Mouse (Mus musculus): ENCODE data around the gene Pmm2. TPM values are rescaled to one million over a fixed set of nuclear protein-coding genes. Genes with fewer than 3 reads are reported as not detected.

Pmm2 gene
- polyA plus RNA-seq, 1 experiment from 2014 or later = 53.2 TPM

Small RNA genes within 50 kb of the gene (microRNA-seq; reads per million reads assigned to microRNA genes)
- not detected for gene Gm22137

Other genes with a start within 250 kb of the Pmm2 start
- not detected in 2 replicates for gene Tmem114, start 212.5 kb upstream of the Pmm2 start, polyA plus RNA-seq (2015; fragmentation: Nextera tagmentation; extraction: Ambion mirVana)
- gene Mettl22, start 166.9 kb upstream of the Pmm2 start, polyA plus RNA-seq (2015; fragmentation: Nextera tagmentation; extraction: Ambion mirVana) = 15.3 and 18.8 TPM in 2 replicates
- gene Abat, start 124.2 kb upstream of the Pmm2 start, polyA plus RNA-seq (2015; fragmentation: Nextera tagmentation; extraction: Ambion mirVana) = 19.9 and 22.4 TPM in 2 replicates
- gene Tmem186, start within 50 bp of the Pmm2 start, polyA plus RNA-seq (2015; fragmentation: Nextera tagmentation; extraction: Ambion mirVana) = 18.3 and 19.7 TPM in 2 replicates
- gene Carhsp1, start 34.5 kb downstream of the Pmm2 start, polyA plus RNA-seq (2015; fragmentation: Nextera tagmentation; extraction: Ambion mirVana) = 93.7 and 96.8 TPM in 2 replicates
- gene Gm5767, start 43.1 kb downstream of the Pmm2 start, polyA plus RNA-seq (2015; fragmentation: Nextera tagmentation; extraction: Ambion mirVana) = not detected in 2 replicates
- gene Usp7, start 154.6 kb downstream of the Pmm2 start, polyA plus RNA-seq (2015; fragmentation: Nextera tagmentation; extraction: Ambion mirVana) = 24.8 and 26.7 TPM in 2 replicates
- 19.3 and 20.8 TPM in 2 replicates for gene 1810013L24Rik, start 192.4 kb downstream of the Pmm2 start, polyA plus RNA-seq (2015; fragmentation: Nextera tagmentation; extraction: Ambion mirVana)